Mouse (Mus musculus) brown adipose tissue, adult 24 weeks (tissue): ENCODE results near the gene Ankrd33b. TPM values are rescaled to one million over a fixed set of nuclear protein-coding genes. Genes with fewer than 3 reads are reported as not detected.

Source experiments
- H3K27ac ChIP-seq: fragments of 200-500 bp; replicated peaks from 2 replicates; pipeline ENCODE4 v1.5.1; 2012; ENCODE audit warnings: low read depth, mild to moderate bottlenecking, low read length
- H3K4me1 ChIP-seq: fragments of 200-500 bp; 2 replicates; pipeline ENCODE4 v1.6.1; 2012; ENCODE audit warnings: low read length, mixed read lengths; ENCODE audit not compliant: control insufficient read depth, insufficient read depth, insufficient read length
- H3K4me3 ChIP-seq: fragments of 200-500 bp; 2 replicates; pipeline ENCODE4 v1.5.1; 2012; ENCODE audit warnings: low read depth, mild to moderate bottlenecking, low read length, moderate library complexity; ENCODE audit not compliant: insufficient read depth
- polyA plus RNA-seq: library from polyadenylated mRNA; stranded (reverse); fragments of >200 nt; gene quantifications from 2 replicates; pipeline ENCODE4 v1.2.4, GENCODE M21; 2012; ENCODE audit not compliant: missing spikeins, insufficient read depth, insufficient read length

Gene Ankrd33b
- 0.67 and 0.91 TPM in 2 replicates for polyA plus RNA-seq

- H3K27ac ChIP-seq, result no peak within 1 kb of the TSS
Observed at GRCm38 (mm10) chr15:31367481-31368200, at the start of gene Ankrd33b. Ankrd33b (minus strand) TSS chr15:31367726.

GRCm38 (mm10) chr15:31415181-31415580 is 47.7 kb upstream of the Ankrd33b start:
- no peak overlapping the region for H3K27ac ChIP-seq
- H3K4me1 ChIP-seq, result peaks cover 6% of the 10 kb centered on the region
- H3K4me3 ChIP-seq, result no peak overlapping the region

More at GRCm38 (mm10) chr15:31367481-31368200, at the start of gene Ankrd33b:
- Histone ChIP-seq H3K4me3 (peak within 1 kb of the TSS; percentile 71), H3K4me1 (no peaks in the 10 kb centered on the region)

- Histone ChIP-seq H3K4me3 (no peak overlapping the region), H3K27ac (no peak overlapping the region), H3K4me1 (peaks cover 6% of the 10 kb centered on the region)
Observed at GRCm38 (mm10) chr15:31414179-31414898, 46.8 kb upstream of the Ankrd33b start.

GRCm38 (mm10) chr15:31413662-31414061 is 46.1 kb upstream of the Ankrd33b start:
- Histone ChIP-seq H3K4me3 (no peak overlapping the region), H3K27ac (no peak overlapping the region), H3K4me1 (peaks cover 6% of the 10 kb centered on the region)

GRCm38 (mm10) chr15:31412933-31413332 is 45.4 kb upstream of the Ankrd33b start:
- Histone ChIP-seq H3K4me3 (no peak overlapping the region), H3K27ac (no peak overlapping the region), H3K4me1 (peaks cover 2% of the 10 kb centered on the region)

- no peaks in the 10 kb centered on the region; the same call in 1 of the 2 replicates for H3K4me1 ChIP-seq
- no peak overlapping the region for H3K27ac ChIP-seq
- H3K4me3 ChIP-seq, result no peak overlapping the region
Observed at GRCm38 (mm10) chr15:31412436-31412835, 44.9 kb upstream of the Ankrd33b start.

- H3K4me1 ChIP-seq, result no peaks in the 10 kb centered on the region
- no peak overlapping the region for H3K4me3 ChIP-seq
- H3K27ac ChIP-seq, result no peak overlapping the region
Observed at GRCm38 (mm10) chr15:31407490-31407889, 40.0 kb upstream of the Ankrd33b start.

GRCm38 (mm10) chr15:31406881-31407280 is 39.4 kb upstream of the Ankrd33b start:
- H3K27ac ChIP-seq, result no peak overlapping the region
- H3K4me3 ChIP-seq, result no peak overlapping the region
- H3K4me1 ChIP-seq, result no peaks in the 10 kb centered on the region

GRCm38 (mm10) chr15:31404346-31404745 is 36.8 kb upstream of the Ankrd33b start:
- Histone ChIP-seq H3K27ac (no peak overlapping the region), H3K4me3 (no peak overlapping the region), H3K4me1 (no peaks in the 10 kb centered on the region)

GRCm38 (mm10) chr15:31402200-31402892 is 34.8 kb upstream of the Ankrd33b start:
- no peaks in the 10 kb centered on the region for H3K4me1 ChIP-seq
- no peak overlapping the region for H3K4me3 ChIP-seq
- H3K27ac ChIP-seq, result no peak overlapping the region

- Histone ChIP-seq H3K27ac (no peak overlapping the region), H3K4me1 (no peaks in the 10 kb centered on the region), H3K4me3 (no peak overlapping the region)
Observed at GRCm38 (mm10) chr15:31400974-31401373, 33.4 kb upstream of the Ankrd33b start.

- H3K27ac ChIP-seq, result no peak overlapping the region
- H3K4me1 ChIP-seq, result no peaks in the 10 kb centered on the region
- no peak overlapping the region for H3K4me3 ChIP-seq
Observed at GRCm38 (mm10) chr15:31398769-31399168, 31.2 kb upstream of the Ankrd33b start.

GRCm38 (mm10) chr15:31397379-31397778 is 29.9 kb upstream of the Ankrd33b start:
- Histone ChIP-seq H3K4me3 (no peak overlapping the region), H3K27ac (no peak overlapping the region), H3K4me1 (no peaks in the 10 kb centered on the region)

- Histone ChIP-seq H3K4me3 (no peak overlapping the region), H3K4me1 (no peaks in the 10 kb centered on the region), H3K27ac (no peak overlapping the region)
Observed at GRCm38 (mm10) chr15:31396755-31397154, 29.2 kb upstream of the Ankrd33b start.

GRCm38 (mm10) chr15:31395986-31396385 is 28.5 kb upstream of the Ankrd33b start:
- Histone ChIP-seq H3K27ac (no peak overlapping the region), H3K4me3 (no peak overlapping the region), H3K4me1 (no peaks in the 10 kb centered on the region)
